Mouse (Mus musculus): Measurements from ENCODE around the gene Ndufc1.
A peak's percentile ranks its signal among the peaks of the same experiment; 100 is the strongest.
"Not testable (repeated sequence)": the region's sequence is repeated elsewhere in the genome, so short reads cannot be mapped to it uniquely, and the experiment has no call there.

Gene Ndufc1

DNA sequence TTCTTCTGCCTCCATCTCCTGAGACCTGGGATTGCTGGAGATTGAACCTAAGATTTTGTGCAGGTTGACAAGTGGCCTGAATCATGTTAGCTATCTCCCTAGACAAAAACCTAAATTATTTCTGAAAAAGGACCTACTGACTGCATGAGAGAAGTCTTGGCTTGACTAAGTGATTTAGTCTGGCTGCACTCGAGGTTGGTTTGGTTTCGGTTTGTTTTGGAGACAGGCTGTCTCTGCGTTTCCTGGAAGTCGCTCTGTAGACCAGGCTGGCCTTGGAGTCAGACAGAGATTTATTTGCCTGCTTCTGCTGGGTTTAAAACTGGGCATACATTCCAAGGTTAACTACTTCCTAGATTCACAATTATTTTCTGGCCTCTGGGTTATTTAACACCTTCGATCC lies 35.9 kb downstream of the Ndufc1 start:
- no peak for ATAC-seq (ENCODE audit: insufficient number of reproducible peaks, low FRiP score, low TSS enrichment)

DNA sequence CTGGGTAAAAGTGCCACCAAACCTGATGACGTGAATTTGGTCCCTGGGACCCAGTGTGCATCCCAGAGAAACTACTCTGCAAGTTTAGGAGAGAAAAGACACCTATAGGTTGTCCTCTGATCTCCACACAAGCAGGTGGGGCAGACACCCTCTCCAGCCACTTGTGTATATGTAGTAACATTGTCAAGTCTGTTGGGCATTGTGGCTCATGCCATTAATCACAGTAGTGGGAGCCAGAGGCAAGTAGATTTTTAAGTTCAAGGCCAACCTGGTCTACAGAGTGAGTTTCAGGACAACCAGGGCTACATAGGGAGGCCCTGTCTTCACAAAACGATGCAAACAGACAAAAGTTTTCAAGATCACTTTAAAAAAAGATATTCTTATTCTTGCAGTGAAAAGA lies 37.0 kb downstream of the Ndufc1 start:
- ATAC-seq (ENCODE audit: insufficient number of reproducible peaks, low FRiP score, low TSS enrichment), result no peak

DNA sequence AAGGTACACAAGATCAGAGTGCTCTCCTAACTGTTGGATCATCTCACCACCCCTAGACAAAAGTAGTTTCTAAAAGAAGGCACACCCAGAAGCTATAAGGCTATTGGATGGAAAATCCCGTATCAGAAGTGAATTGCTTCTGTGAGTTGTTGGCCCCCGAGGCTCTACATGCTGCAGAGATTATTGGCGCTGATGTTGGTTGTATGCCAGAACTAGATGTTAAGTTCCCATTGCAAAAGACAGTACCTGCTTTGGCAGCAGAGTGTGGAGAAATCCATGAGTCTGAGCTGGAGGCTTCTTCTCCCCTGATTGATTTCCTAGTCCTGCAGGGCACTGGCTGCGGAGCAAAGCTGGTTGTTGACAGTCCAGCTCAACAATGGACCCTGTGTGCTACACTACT lies 40.8 kb downstream of the Ndufc1 start:
- ATAC-seq (ENCODE audit: insufficient number of reproducible peaks, low FRiP score, low TSS enrichment), result no peak

DNA sequence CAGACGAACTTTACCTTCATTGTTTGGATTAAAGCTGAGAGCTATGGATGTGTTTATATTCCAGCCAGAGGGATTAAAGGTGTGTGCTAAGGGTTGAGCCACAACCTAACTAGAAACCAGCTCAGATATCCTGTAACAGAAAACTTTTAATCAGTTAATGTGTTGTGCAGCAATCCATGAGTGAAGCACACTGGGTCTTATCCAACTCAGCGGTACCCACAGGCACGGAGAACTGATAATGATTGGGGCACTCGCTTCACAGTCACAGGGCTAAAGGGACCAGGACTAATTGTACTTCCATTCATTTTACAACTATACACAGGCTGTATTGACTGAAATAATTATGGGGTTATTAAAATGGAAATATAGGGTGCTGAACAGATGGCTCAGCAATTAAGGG lies 41.9 kb downstream of the Ndufc1 start:
- ATAC-seq (ENCODE audit: insufficient number of reproducible peaks, low FRiP score, low TSS enrichment), result no peak

DNA sequence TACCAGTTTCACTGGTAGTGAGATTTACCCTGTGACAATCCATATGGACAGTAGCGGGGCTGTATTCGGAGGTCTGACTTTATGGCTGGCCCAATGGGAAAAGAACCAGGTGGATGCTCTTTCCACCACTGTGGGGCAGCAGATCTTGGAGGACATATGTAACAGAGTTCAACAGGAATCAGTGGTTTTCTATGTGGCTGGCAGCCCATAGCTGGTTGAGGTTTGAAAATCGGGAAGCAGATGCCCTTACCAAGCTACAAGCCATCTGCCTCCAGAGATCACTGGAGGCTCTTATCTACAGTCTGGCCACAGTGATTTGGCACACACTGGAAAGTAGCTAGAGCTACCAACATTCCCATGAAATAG lies 43.3 kb downstream of the Ndufc1 start:
- ATAC-seq (ENCODE audit: insufficient number of reproducible peaks, low FRiP score, low TSS enrichment), result no peak; the same call in 1 of the 2 replicates

DNA sequence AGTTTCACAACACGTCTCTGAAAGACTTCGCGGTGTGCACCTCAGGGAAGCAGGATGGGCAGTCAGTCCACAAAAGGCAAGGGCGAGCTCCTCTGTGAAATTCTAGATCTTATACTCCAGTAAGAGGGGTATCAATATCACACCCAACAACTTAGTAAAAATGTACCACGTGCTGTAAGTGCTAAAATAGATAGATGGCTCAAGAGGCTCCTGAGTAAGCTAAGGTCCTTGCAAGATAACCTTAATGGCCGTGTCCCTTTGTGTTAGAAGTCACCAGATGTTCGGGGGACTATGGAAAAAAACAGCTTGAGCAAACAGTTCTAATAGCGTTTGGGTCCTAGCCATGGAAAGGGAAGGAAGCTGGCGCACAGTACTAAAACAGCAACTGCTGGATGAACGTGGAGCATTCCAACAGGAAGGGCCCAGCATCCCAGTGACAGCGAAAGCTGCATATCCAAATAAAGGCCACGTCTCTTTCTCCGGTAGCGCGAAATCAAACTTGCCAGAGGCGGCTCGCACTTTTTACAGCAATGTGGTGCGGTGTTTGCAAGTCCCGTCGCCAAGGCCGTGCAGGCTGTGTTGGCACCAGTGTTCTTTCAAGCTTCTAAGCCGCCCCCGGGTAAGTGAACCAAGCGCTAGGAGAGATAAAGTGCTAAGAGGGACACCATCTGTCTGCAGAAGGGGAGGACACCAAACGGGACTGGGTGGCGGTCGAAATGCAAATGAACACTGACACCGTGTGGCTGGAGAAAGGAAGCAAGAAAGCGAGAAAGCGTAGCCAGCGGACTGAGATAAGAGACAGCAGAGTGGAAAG lies 43.9 kb downstream of the Ndufc1 start:
- peak; percentile 92 for ATAC-seq (ENCODE audit: insufficient number of reproducible peaks, low FRiP score, low TSS enrichment)

DNA sequence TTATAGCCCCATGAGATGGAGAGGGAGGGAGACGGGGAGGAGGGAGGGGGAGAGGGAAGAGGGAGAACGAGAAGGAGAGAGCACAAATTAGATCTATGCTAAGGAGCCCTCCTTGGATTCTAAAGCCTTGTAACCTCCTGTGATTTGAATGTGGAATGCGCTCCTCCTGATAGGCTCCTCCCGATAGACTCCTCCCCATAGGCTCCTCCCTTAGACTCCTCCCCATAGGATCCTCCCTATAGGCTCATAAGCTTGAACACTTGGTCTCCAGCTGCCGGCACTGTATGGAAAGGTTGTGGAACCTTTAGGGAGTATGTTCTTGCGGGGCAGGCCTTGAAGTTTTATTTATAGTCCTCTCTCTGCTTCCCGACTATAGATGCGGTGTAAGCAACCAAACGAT lies 47.7 kb downstream of the Ndufc1 start:
- ATAC-seq (ENCODE audit: insufficient number of reproducible peaks, low FRiP score, low TSS enrichment), result no peak

DNA sequence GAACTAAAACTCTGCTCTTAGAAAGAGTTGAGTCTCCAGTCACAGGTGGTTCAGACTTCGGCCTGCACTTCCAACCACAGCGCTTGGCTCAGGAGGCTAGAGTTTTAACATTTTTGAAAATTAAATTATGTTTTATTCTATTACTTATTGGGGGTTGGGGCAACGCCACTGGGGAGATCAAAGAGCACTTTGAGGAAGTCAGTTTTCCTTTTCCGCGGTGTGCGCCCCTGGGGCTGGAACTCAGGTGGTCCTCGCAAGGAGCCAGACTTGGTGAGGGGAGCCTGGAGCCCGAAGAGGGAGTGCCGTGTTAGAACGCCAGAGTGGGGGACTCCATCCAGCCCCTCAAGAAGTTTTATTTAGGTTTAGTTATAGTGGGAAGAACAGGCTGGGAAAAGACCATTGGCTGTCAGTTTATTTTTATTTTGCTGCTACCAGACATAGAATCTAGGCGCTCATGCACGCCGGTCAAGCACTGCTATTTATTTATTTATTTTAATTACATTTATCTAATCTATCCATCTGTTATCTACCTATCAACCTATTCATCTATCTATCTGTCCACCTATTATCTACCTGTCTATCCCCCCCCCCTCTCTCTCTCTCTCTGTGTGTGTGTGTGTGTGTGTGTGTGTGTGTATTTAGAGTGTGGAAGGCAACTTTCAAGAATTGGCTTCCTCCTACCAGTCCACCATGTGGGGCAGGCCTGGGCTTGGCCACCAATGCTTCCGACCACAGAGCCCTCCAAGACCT lies 49.1 kb downstream of the Ndufc1 start:
- no peak for ATAC-seq (ENCODE audit: insufficient number of reproducible peaks, low FRiP score, low TSS enrichment)

DNA sequence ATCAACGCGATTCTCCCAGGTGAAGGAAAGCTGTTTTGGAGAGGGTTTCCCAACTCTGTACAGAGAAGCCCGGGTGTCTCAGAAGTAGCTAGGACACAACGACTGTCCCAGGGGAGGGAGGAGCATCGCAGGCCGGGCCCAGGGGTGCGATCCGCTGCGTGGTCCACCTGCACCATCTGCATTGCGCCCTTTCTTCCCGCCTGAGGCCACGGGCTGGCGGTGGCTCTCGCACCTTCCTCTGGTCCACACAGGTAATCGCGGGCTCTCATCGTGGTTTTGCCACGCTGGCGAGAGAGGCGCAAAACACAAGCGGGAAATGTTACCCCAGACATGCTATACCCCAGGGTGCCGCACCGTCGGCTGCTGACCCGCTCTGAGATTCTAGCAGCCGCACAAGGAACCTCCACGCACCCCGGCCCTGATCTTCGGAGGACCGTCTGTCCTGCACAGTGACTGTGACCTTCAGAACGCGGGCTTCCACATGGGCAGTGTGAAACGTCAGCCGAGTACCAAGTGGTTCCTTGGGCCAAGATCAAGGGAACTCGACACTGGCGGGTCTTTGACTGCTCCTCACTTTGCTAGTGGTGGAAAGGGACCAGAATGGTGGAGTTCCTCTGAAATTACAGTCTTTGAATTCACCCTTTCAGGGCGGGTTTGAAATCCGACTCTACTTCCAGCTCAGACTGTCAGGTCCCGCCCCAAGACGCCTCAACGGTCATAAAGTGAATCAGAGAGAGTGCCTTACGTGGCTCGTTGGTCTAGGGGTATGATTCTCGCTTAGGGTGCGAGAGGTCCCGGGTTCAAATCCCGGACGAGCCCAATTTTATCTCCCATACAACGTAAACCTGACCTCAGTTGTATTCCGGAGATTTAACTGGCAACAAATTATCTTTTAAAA lies 49.9 kb downstream of the Ndufc1 start:
- 0 out of 2 replicates have a peak, but pooled peaks have one; percentile 26 for ATAC-seq (ENCODE audit: insufficient number of reproducible peaks, low FRiP score, low TSS enrichment)

DNA sequence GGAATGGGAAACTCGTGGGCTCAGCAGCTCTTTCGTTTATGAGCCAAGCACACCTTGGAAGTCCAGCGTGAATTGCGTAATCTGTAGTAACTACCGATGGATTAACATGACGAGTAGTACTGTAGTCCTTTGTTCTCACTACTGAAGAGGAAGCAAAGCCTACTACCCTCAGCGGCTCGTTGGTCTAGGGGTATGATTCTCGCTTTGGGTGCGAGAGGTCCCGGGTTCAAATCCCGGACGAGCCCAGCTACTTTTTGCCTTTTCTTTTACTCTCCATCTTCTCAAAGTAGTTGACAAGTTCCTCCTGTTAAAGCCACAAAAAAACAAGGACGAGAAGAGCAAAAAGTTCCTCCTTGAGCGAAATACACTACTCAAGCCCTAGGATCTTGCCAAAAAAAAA lies 50.6 kb downstream of the Ndufc1 start:
- no peak for ATAC-seq (ENCODE audit: insufficient number of reproducible peaks, low FRiP score, low TSS enrichment)

DNA sequence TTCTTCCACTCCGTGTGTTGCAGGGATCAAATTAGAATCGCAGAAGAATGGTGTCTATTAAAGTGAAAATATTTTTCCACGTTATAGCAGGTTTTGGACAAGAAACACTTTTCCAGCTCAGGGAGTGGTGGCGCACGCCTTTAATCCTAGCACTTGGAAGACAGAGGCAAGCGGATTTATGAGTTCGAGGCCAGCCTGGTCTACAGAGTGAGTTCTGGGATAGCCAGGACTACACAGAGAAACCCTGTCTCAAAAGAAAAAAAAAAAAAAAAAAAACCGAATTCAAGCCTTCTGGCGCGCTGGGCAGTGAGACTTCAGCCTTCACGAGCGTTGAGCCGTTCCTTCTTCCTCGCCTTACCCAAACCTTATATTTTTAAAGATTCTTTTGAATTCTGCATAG lies 51.2 kb downstream of the Ndufc1 start:
- ATAC-seq (ENCODE audit: insufficient number of reproducible peaks, low FRiP score, low TSS enrichment), result no peak

DNA sequence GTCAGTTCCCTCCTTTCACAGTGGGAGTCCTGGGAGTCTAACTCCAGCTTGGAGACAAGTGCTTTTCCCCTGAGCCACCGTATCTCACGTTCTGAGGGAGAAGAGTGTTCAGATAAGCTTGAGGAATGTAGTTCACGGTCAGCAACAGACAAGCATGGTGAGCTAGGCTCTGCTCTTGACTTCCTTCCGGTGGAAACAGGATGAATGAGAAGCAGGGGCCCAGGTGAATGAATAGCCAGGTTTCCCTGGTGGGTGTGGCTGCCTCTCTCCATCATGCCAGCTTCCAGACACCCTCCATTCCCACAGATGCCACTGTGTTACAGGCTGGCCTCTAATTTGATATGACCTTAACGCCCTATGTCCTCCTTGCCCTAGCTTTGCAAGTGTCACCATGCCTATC lies 51.7 kb downstream of the Ndufc1 start:
- ATAC-seq (ENCODE audit: insufficient number of reproducible peaks, low FRiP score, low TSS enrichment), result no peak

DNA sequence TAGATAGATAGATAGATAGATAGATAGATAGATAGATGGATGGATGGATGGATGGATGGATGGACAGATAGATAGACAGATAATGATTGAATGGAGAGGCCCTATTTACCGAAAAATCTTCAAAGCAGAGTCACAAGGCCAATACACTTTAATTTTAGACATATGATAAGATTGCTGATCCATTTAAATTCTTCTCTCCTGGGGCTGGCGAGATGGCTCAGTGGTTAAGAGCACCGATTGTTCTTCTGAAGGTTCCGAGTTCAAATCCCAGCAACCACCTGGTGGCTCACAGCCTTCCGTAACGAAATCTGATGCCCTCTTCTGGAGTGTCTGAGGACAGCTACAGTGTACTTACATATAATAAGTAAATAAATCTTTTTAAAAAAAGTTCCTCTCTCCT lies 53.8 kb downstream of the Ndufc1 start:
- ATAC-seq (ENCODE audit: insufficient number of reproducible peaks, low FRiP score, low TSS enrichment), result not testable (repeated sequence)

Measured in cerebellum, adult (tissue).